Mouse (Mus musculus) monocyte, adult 59 days (primary cell): Measurements from ENCODE around the gene Ptrhd1. TPM values are rescaled to one million over a fixed set of nuclear protein-coding genes. Genes with fewer than 3 reads are reported as not detected.

Source experiments
- total RNA-seq, 2 experiments: library from RNA; stranded (reverse); gene quantifications; one replicate each; pipeline ENCODE4 v1.2.4; 2023

Gene Ptrhd1
- 1 to 10 TPM; 6.0 to 6.9 TPM for total RNA-seq

DNA sequence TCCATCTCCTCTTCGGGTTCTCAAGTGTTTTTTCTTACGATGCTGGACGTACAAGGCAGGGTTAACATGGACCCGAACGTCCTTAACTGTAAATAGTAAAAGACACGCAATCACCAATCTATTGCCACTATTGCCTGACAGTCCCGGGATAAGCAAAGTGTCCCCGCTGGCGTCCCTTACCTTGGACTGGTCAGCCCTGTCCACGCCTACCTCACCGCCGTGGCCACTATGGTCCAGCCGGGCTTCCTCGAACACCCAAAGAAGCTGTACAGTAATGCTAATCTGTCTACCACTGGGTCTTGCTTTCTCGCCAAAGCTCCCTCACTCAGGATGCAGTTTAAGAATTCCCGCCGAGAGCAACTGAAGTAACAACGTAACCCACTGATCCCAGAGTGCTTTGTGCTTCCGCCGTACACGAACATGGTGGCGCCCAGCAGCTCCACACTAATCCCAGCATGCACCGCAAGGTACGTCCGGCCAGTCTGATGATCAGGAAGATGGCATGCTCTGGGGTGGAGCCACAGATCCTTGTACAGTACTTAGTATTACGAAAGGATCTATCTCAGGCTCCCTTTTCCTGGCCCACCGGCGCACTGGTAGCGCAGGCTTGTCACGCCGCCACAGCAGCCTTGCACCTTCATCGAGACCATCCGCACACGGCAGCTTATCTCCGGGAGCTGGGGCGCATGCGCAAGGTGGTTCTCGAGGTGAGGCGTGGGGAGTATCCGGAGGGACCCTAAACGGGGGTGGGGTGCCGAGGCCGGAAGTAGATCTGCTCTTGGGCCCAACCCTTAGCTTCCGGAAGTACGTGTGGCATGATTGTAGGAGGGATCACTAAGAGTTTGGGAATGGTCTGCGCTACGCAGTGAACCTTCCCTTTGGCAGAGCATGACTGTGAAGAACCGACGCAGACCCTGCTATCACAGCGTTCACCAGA is at the start of gene Ptrhd1, which contains the start of gene Cenpo:
Gene Ptrhd1 (plus strand): TSS at position 456 of the 937 bp plus-strand sequence.
Gene Cenpo (minus strand): TSS at position 723 of the 937 bp plus-strand sequence.

Other genes starting within 250 kb of the Ptrhd1 start
- gene Efr3b, start 195.1 kb upstream of the Ptrhd1 start, total RNA-seq: under 1 TPM; 0.15 to 0.42 TPM
- 1 to 10 TPM; 7.4 to 7.5 TPM for gene Dnajc27, start 151.4 kb upstream of the Ptrhd1 start, total RNA-seq
- gene Adcy3, start 100.9 kb upstream of the Ptrhd1 start, total RNA-seq: 10 to 100 TPM; 20.6 to 21.1 TPM
- 10 to 100 TPM; 12.9 to 13.8 TPM for gene Cenpo, start 267 bp downstream of the Ptrhd1 start, total RNA-seq
- gene Ncoa1, start 243.2 kb downstream of the Ptrhd1 start, total RNA-seq: 10 to 100 TPM; 60.5 to 62.7 TPM